Mouse (Mus musculus) ES-E14 (cell line): ENCODE results near the gene Aurkaip1. TPM values are rescaled to one million over a fixed set of nuclear protein-coding genes. Genes with fewer than 3 reads are reported as not detected.

Experiments
- DNase-seq: peaks from one replicate; pipeline ENCODE4 v3.0.0-alpha.2; 2013; ENCODE audit warnings: low read depth, low spot score
- H3K27ac ChIP-seq: 2 replicates; pipeline ENCODE4 v1.5.1; 2012; ENCODE audit warnings: low read depth, mild to moderate bottlenecking, low read length, moderate library complexity, mixed read lengths; ENCODE audit not compliant: poor library complexity, insufficient read depth, severe bottlenecking
- H3K36me3 ChIP-seq: 2 replicates; pipeline ENCODE4 v1.6.1; 2012; ENCODE audit warnings: mild to moderate bottlenecking, low read length, moderate library complexity, mixed read lengths; ENCODE audit not compliant: control insufficient read depth, poor library complexity, insufficient read depth, severe bottlenecking
- H3K4me1 ChIP-seq, 2 experiments: fragments of 150-350 bp in 1 of 2; sonication (generic) in 1 of 2; 2 replicates each; pipeline ENCODE4 v1.6.1; 2012; ENCODE audit warnings: low read length in 2 of 2, mild to moderate bottlenecking in 1 of 2, mixed read lengths in 1 of 2; ENCODE audit not compliant: control insufficient read depth in 2 of 2, insufficient read depth in 2 of 2, poor library complexity in 1 of 2
- H3K4me3 ChIP-seq, 2 experiments: fragments of 150-350 bp in 1 of 2; sonication (generic) in 1 of 2; 2 replicates each; pipeline ENCODE4 v1.5.1; 2012; ENCODE audit warnings: low read length in 2 of 2, low read depth in 1 of 2, mild to moderate bottlenecking in 1 of 2, mixed read lengths in 1 of 2; ENCODE audit not compliant: insufficient read depth in 1 of 2, poor library complexity in 1 of 2, severe bottlenecking in 1 of 2
- H3K9ac ChIP-seq: 2 replicates; pipeline ENCODE4 v1.6.1; 2012; ENCODE audit warnings: low read depth, mild to moderate bottlenecking, low read length, mixed read lengths; ENCODE audit not compliant: poor library complexity, insufficient read depth, severe bottlenecking
- H3K9me3 ChIP-seq: fragments of 150-350 bp; sonication (generic); 2 replicates; pipeline ENCODE4 v1.6.1; 2012; ENCODE audit warnings: low read depth, mild to moderate bottlenecking, low read length; ENCODE audit not compliant: control insufficient read depth, insufficient read depth
- CHD2 ChIP-seq: IDR thresholded peaks from 2 replicates; pipeline ENCODE4 v1.6.1; 2014; ENCODE audit warnings: mild to moderate bottlenecking, low read depth, low read length, inconsistent platforms
- HCFC1 ChIP-seq: IDR thresholded peaks from 2 replicates; pipeline ENCODE4 v1.6.1; 2012; ENCODE audit warnings: low read length, inconsistent platforms, borderline replicate concordance; ENCODE audit not compliant: insufficient read depth
- MAFK ChIP-seq: IDR thresholded peaks from 2 replicates; pipeline ENCODE4 v1.6.1; 2014; ENCODE audit warnings: mild to moderate bottlenecking, low read depth, low read length, inconsistent platforms; ENCODE audit not compliant: insufficient read depth
- ZC3H11A ChIP-seq: IDR thresholded peaks from 2 replicates; pipeline ENCODE4 v1.6.1; 2012; ENCODE audit warnings: low read depth, mild to moderate bottlenecking, inconsistent platforms, low read length, borderline replicate concordance
- ZNF384 ChIP-seq: IDR thresholded peaks from 2 replicates; pipeline ENCODE4 v1.6.1; 2012; ENCODE audit warnings: low read depth, low read length, inconsistent platforms
- in situ Hi-C, 2 experiments: fragments of 600-800 bp; cut with MboI; formaldehyde crosslinking; loops; one replicate each; pipeline ENCODE4 v1.15.1; 2025; ENCODE audit warnings: low sequenced_read_pairs in 2 of 2, inconsistent platforms in 1 of 2; ENCODE audit not compliant: unreplicated experiment in 2 of 2
- total RNA-seq: library from RNA; depleted of rRNA; stranded (reverse); fragments of 300-350 nt; gene quantifications from 2 replicates; pipeline ENCODE4 v1.2.3, GENCODE M21; 2012

Gene Aurkaip1
- total RNA-seq, 1 experiment: 162 TPM

- Histone ChIP-seq H3K4me1 (peaks cover 5 to 9% of the 10 kb centered on the region in 2 experiments; a peak in 3 of 4 replicates), H3K4me3 (peak overlapping the region; percentile 74 to 96), H3K36me3 (no peaks in the 10 kb centered on the region), H3K9ac (peak overlapping the region; percentile 87), H3K9me3 (no peaks in the 10 kb centered on the region), H3K27ac (no peak overlapping the region)
- DNase-seq: no peak
- in situ Hi-C loops: no loop called here
- no peak for TF ChIP-seq CHD2
- TF ChIP-seq ZNF384: no peak
- TF ChIP-seq MAFK: no peak
- no peak for TF ChIP-seq ZC3H11A
- TF ChIP-seq HCFC1: no peak
Observed at GRCm38 (mm10) chr4:155847591-155848352, 16.7 kb downstream of the Aurkaip1 start.

DNA sequence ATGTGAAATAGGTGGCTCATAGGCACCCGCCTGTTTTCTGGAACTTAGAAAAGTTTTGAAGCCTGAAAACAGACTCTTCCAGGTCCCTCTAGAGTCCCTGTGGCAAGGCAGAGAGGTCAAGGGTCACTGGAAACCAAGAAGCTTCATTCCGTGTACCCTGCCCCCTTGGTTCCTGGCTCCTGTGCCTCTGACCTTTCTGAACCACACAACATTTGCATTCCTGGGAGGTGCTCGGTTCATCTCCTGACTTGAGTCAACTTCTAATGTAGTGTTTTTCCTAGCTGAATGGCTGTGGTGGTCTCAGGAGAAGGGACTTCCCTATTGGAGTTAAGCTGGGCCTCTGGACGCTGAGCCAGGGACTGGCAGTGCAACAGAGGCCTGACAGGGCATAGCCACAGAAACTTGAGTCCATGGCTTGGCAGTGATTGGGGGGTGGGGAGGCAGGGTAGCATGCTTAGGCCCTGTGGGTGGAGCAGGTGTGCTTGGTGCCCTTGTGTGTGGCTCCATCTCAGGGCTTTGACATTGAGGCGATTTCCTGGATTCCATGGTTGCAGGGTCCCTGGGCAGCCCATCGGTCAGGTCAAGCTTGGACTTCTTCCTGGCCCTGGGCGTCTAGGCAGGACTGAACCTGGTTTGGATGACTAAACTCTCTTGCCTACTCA lies 17.5 kb downstream of the Aurkaip1 start:
- DNase-seq: no peak
- in situ Hi-C loops: no loop called here
- H3K27ac ChIP-seq: no peak overlapping the region
- H3K36me3 ChIP-seq: no peaks in the 10 kb centered on the region
- peaks cover 5 to 9% of the 10 kb centered on the region in 2 experiments; a peak in 3 of 4 replicates for H3K4me1 ChIP-seq
- H3K9me3 ChIP-seq: no peaks in the 10 kb centered on the region
- H3K9ac ChIP-seq: no peak overlapping the region
- peak overlapping the region; percentile 74 to 96; a peak in 3 of 4 replicates for H3K4me3 ChIP-seq
- TF ChIP-seq HCFC1 (no peak), MAFK (no peak), ZNF384 (no peak), ZC3H11A (no peak), CHD2 (no peak)

GRCm38 (mm10) chr4:155849391-155849790 lies 18.3 kb downstream of the Aurkaip1 start:
- Histone ChIP-seq H3K9ac (no peak overlapping the region), H3K4me1 (peaks cover 5 to 9% of the 10 kb centered on the region in 2 experiments; a peak in 3 of 4 replicates), H3K4me3 (no peak overlapping the region), H3K36me3 (no peaks in the 10 kb centered on the region), H3K9me3 (no peaks in the 10 kb centered on the region), H3K27ac (no peak overlapping the region)
- in situ Hi-C loops: no loop called here
- no peak for DNase-seq
- TF ChIP-seq ZC3H11A (no peak), ZNF384 (no peak)

DNA sequence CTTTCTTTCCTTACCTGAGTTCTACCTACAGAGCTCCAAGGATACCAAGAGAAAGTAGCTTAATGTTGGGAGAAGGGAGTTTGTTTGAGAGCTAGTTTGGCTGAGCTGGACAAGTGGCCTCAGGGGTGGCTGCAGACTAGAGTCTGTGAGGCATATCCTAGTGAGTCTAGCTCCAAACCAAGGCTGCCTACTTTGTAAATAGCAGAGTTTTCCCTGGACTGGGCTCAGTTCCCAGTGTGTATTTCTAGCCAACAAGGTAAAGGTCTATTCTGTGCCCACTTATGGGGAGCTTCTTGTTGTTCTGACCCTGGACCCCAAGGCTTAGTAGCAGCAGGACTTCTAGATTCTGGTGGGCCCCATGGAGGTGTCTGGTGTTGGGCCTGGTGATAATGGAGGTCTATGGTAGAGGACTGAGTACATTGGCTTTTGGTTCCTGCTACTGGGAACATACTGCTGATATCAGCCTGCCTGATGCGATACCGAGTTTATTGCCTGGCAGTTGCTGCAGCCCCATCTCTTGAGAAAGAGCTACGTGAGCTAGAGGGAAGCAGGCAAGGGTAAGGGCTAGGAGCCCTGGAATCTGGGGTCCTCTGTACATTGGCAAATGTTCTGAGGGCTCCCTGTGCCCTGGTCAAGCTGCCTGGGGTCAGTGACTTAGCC lies 18.9 kb downstream of the Aurkaip1 start:
- no peak overlapping the region for H3K27ac ChIP-seq
- in situ Hi-C loops: no loop called here
- H3K4me1 ChIP-seq: peaks cover 5 to 9% of the 10 kb centered on the region in 2 experiments; a peak in 3 of 4 replicates
- TF ChIP-seq MAFK (no peak), CHD2 (no peak), ZNF384 (no peak), HCFC1 (no peak), ZC3H11A (no peak)
- H3K9me3 ChIP-seq: no peaks in the 10 kb centered on the region
- peaks cover 3% of the 10 kb centered on the region; the same call in 1 of the 2 replicates for H3K36me3 ChIP-seq
- no peak overlapping the region for H3K9ac ChIP-seq
- H3K4me3 ChIP-seq: no peak overlapping the region
- DNase-seq: no peak
